Mouse (Mus musculus): ENCODE results near the gene Gm20388.

GRCm38 (mm10) chr8:122331134-122331523, 2420.5 kb downstream of the Gm20388 start:
- no peak for TF ChIP-seq GATA1 (IDR thresholded peaks at IDR 0.05; ENCODE audit: low read length)
- TF ChIP-seq TAL1 (IDR thresholded peaks at IDR 0.05; ENCODE audit: low read length), result no peak

Measured in erythroblast, embryonic 14.5 days (primary cell).